Mouse (Mus musculus): ENCODE results near the gene Slamf1.

Slamf1 gene

GRCm38 (mm10) chr1:171766898-171767297, at the start of gene Slamf1:
Slamf1 (plus strand) TSS chr1:171767127.
- no peak for DNase-seq (ENCODE audit: low spot score in 2 of 2)

- no peak for DNase-seq (ENCODE audit: low spot score in 2 of 2)
Observed at GRCm38 (mm10) chr1:171731195-171731594, 35.7 kb upstream of the Slamf1 start.

DNA sequence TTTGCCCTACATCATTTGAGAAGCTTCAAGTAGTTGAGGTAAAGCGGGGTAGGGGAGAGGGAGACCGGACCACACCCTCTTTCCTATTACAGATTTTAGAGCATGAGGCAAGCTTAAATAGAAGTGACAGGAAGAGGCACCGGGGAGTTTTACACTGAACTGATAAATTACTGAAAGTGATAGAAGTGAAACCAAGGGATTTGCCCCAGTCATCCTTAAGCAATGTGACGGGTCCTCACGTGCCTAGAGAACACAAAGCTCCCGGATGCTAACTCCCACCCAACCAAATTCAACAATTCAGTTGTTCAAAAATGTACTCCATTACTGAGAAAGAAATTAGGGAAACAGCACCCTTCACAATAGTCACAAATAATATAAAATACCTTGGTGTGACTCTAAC, 32.0 kb upstream of the Slamf1 start:
- no peak for DNase-seq (ENCODE audit: low spot score in 2 of 2)

- no peak for DNase-seq (ENCODE audit: low spot score in 2 of 2)
Observed at GRCm38 (mm10) chr1:171748127-171748969, 18.6 kb upstream of the Slamf1 start.

GRCm38 (mm10) chr1:171761853-171762448, 5.0 kb upstream of the Slamf1 start:
- DNase-seq (ENCODE audit: low spot score in 2 of 2): no peak

DNA sequence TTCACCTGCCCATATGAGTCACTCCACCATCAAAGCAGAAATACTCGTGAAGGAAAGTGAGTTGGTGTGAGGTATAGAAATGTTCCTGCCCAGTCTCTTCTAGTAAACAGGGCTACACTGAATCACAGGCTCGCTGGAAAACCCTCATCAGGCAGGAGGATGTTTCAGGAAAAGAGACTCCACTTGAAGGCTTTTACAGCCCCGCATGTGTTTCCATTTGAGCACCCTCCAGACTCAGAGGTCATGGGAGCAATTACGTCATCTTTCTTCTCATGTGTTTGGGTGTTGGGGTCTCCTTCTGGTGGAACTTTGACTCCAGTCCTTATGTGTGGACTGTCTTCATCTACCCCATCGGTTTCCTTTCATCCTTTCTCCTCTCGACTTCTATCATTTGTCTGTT, 4.1 kb downstream of the Slamf1 start:
- no peak for DNase-seq (ENCODE audit: low spot score in 2 of 2)

DNA sequence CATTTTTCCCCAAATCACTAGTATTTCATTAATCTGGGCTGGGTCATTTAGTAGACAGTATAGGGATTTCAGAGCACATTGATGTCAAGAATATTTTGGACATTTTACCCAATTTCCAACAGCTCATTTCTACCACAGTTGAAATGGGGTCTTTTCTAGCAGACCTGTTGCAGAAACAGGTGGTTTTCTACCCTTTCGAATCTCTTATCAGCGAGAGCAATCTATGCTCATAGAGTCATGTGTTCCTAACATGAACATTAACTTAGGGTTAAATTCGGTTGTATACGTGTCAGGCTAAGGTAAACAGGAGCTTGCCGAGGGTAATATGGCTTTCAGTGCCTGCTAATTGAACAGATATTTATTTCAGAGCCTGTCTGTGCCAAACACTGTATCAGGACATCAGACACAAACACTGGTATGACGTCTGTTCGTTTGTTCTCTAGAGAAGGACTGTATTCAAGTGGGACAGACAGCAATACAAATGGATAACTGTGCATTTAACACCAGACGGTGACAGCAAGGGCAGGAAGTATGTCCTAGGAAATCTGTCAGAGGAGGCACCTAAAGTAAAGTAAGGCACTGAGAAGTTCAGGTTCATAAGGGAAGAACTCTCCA, 5.3 kb downstream of the Slamf1 start:
- no peak for DNase-seq (ENCODE audit: low spot score in 2 of 2)

- DNase-seq (ENCODE audit: low spot score in 2 of 2): no peak
Observed at GRCm38 (mm10) chr1:171773232-171773989, 6.5 kb downstream of the Slamf1 start.

- DNase-seq (ENCODE audit: low spot score in 2 of 2): no peak
Observed at GRCm38 (mm10) chr1:171774266-171774665, 7.3 kb downstream of the Slamf1 start.

DNA sequence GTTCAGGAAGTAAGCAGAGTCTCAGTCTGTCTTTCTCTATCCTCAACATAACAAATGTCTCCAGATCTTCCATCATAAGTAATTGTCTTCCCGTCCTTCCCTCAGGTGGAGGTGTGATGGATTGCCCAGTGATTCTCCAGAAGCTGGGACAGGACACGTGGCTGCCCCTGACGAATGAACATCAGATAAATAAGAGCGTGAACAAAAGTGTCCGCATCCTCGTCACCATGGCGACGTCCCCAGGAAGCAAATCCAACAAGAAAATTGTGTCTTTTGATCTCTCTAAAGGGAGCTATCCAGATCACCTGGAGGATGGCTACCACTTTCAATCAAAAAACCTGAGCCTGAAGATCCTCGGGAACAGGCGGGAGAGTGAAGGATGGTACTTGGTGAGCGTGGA, 7.8 kb downstream of the Slamf1 start:
- DNase-seq (ENCODE audit: low spot score in 2 of 2): no peak

DNA sequence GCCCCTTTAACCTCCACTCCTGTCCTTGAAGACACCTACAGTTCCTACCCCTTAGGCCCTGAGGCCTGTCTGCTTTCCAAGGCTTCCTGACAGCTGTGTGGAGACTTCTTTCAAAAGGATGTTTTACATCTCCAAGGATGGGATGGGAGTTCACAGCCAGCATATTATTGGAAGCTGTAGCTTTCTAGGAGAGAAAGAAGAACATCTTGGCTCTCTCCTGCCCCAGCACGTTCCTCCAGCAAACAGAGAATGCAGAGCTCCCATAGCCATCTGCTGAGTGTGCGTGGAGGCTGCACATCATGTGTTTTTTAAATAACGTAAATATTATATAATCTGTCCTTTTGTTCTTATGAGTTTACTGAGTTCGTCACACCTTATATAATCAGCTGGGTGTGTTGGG, 8.9 kb downstream of the Slamf1 start:
- no peak for DNase-seq (ENCODE audit: low spot score in 2 of 2)

- DNase-seq (ENCODE audit: low spot score in 2 of 2): no peak
Observed at GRCm38 (mm10) chr1:171777026-171777425, 10.1 kb downstream of the Slamf1 start.

DNA sequence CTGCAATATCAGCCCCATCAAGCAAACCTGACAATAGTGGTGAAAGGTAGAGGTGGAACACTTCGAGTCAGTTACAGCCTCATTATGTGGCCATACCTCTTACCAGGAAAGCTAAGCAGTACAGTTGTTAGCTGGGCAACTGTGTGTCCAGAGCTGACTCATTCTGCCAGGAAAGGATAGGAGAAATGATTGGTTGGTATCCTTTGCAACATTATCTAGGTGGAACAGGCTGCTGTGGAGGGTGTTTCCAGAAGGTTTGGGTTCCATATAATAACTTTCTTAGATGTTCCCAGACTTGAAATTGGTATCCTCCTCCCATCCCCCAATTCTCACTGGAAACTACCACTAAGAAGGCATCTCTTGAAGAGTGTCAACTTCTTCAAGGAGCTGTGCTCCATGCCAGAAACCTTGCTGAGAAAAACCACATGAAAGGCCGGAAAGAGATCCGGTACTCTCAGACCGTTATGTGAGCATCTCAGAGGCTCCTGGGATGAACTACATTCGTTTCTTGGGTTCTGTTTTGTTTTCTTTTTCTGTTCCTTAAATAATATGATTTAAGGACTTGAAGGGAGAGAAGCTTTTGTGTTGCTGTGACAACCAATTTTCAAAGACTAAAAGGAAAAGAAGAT, 15.5 kb downstream of the Slamf1 start:
- no peak for DNase-seq (ENCODE audit: low spot score in 2 of 2)

- DNase-seq (ENCODE audit: low spot score in 2 of 2): no peak
Observed at GRCm38 (mm10) chr1:171785871-171786270, 18.9 kb downstream of the Slamf1 start.

DNA sequence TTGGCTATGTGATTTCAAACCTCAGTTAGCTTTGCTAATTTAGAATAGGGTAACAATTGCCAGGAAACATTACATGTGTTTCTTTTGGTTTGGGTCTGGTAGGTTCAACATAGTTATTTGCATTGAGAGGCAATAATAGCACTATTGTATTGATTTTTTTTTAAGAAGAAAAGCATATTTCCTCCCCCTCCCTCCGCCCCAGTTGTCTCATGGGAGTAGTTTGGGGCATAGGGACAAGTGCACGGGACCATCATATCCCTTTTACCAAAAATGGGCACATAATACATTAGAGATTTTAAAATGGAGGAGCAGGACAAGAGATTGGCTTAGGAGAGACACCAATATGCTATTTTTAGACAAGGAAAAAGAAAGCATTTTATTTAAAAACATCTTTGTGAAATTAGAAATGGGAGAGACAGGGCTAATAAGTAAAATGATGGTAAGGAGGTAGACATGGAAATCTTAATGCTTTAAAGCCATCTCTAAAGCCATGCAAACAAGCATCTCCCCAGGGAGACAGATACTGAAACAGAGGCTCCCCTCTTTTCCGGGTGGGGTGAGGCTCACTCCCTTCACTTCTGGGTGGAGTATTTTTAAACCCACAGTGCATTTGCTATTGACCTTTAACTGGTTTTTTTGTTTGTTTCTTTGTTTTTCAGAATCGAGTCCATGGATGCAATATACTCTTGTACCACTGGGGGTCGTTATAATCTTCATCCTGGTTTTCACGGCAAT, 20.5 kb downstream of the Slamf1 start:
- no peak for DNase-seq (ENCODE audit: low spot score in 2 of 2)

- DNase-seq (ENCODE audit: low spot score in 2 of 2): peak in 1 of 2 experiments; percentile 24
Observed at GRCm38 (mm10) chr1:171788461-171789283, 21.7 kb downstream of the Slamf1 start.

DNA sequence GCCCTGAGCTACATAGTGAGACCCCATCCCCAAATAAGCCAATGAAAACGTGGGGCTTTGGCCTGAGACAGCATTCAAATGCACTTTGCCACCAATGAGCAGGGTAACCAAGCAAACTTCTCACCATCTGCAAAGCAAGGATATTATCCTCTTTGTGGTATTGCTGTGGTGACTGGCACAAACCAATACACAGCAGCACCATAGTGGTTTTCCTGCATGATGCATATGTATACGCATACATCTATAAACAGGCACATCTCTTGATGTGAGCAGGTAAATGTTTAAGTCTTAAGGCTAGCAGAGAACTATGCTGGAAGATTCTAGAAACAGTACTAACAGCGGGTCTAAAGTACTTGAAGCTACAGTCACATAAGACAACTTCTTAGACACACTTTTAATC, 22.5 kb downstream of the Slamf1 start:
- no peak for DNase-seq (ENCODE audit: low spot score in 2 of 2)

- DNase-seq (ENCODE audit: low spot score in 2 of 2): no peak
Observed at GRCm38 (mm10) chr1:171791491-171791890, 24.6 kb downstream of the Slamf1 start.

DNA sequence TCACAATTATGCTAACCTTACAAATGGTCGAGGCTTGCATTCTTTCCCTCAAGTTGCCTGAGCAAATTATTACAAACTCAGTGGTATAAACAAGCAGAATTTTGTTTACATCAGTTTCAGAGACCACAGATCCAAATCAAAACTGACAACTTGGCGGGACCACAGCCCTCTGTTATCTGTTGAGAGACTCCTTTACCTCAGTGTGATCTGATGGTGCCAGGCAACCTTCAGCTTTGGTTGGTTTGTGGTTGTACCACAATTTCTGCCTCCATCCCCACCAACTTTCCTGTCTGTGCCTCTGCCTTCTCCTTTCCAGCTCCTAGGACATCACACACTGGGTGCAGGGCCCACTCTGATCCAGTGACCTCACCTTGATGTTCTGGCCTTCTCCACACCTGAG, 29.3 kb downstream of the Slamf1 start:
- no peak for DNase-seq (ENCODE audit: low spot score in 2 of 2)

DNA sequence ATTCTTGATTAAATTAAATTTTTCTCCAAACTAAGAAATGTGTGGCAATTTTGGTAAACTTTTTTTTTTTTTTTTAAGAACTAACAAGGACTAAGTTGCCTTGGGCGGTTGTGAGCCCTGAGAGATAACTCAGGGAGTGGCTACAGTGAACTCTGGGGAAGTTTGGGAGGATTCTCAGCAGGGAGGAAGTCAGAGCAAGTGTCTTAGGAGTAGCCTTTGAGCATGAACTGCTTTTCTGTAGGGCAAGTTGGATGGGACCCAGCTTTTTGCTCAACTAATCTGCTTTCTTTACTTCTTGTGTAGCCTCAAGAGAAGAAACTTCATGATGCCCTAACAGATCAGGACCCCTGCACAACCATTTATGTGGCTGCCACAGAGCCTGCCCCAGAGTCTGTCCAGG, 30.9 kb downstream of the Slamf1 start:
- DNase-seq (ENCODE audit: low spot score in 2 of 2): no peak
